In the genomic region with DNA sequence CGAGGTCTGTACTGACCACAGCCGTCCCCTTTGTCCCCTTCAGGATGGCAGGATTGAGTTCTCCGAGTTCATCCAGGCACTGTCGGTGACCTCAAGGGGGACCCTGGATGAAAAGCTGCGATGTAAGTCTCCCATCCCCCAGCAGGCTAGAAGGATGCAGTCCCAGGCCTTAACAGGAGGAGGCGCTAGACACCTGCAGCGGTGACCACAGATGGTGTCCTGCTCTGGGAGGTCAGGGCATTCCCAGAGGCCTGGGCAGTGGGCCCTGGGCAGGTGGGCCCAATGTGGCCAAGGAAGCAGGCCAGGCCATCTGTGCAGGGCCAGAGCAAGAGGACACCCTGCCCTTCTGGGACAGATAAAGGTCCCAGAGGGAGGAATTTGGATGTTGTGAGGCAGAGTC, we compare ENCODE assay signal across 8 mouse cellular contexts. TPM values are rescaled to one million over a fixed set of nuclear protein-coding genes. Genes with fewer than 3 reads are reported as not detected.
DNase-seq lines count a peak whose midpoint lies in the region; TF ChIP-seq lines count a peak whose summit lies in the region.

No protein-coding gene starts in this region.

- peak; percentile 68 for TF ChIP-seq CTCF in layer of hippocampus, adult 2 months (conservative IDR thresholded peaks at IDR 0.05)
- peak; percentile 93 for TF ChIP-seq CTCF in E14TG2a.4 (conservative IDR thresholded peaks at IDR 0.05; ENCODE audit: low read length)

- peak overlapping the region; percentile 79 for H3K27ac ChIP-seq in layer of hippocampus, adult 2 months

- H3K4me3 ChIP-seq in layer of hippocampus, adult 2 months: no peak overlapping the region
- H3K4me3 ChIP-seq in E14TG2a.4 (replicated peaks; ENCODE audit: low read length): no peak overlapping the region

- peaks cover 3% of the 10 kb centered on the region; the same call in 1 of the 2 replicates for H3K4me1 ChIP-seq in E14TG2a.4 (replicated peaks; ENCODE audit: low read depth, low read length)

- no peaks in the 10 kb centered on the region for H3K9me3 ChIP-seq in E14TG2a.4 (ENCODE audit: low read length)

- 0 out of 2 replicates have a peak, but pooled peaks cover 11% of the 10 kb centered on the region for H3K36me3 ChIP-seq in E14TG2a.4 (ENCODE audit: insufficient read depth, low read length)

- H3K27me3 ChIP-seq in E14TG2a.4 (ENCODE audit: insufficient read depth, low read length): peaks cover 4% of the 10 kb centered on the region

- DNase-seq in cerebellum, adult 11-12 months: peak; percentile 78
- no peak for DNase-seq in cerebellum, adult 11 months
- DNase-seq in layer of hippocampus, adult 2 months (ENCODE audit: low spot score in 2 of 2): no peak
- DNase-seq in layer of hippocampus, adult 11-12 months (ENCODE audit: low spot score): no peak
- peak; percentile 66 to 74 for DNase-seq in cerebellum, postnatal 10 days
- DNase-seq in urinary bladder, postnatal 25 days (ENCODE audit: low spot score): no peak
- no peak for DNase-seq in MN1 (ENCODE audit: low spot score)

RNA-seq across cellular contexts. Expression of a gene that starts 31.9 kb away (rescaled TPM):
- total RNA-seq in layer of hippocampus, adult 2 months (2021): under 1 TPM; 0.32 to 0.51 TPM

RNA-seq across cellular contexts. Expression of a gene that starts 36.6 kb away (rescaled TPM):
- total RNA-seq in layer of hippocampus, adult 2 months (2021): 100 to 1,000 TPM; 285 to 294 TPM

Comparison
In these comparisons a context has a peak if more than half of its experiments do, and no peak if none do; other contexts are left out.
1. DNase-seq: peak in cerebellum, adult 11-12 months (single experiment) and cerebellum, postnatal 10 days (2 of 2); none in cerebellum, adult 11 months (single experiment), layer of hippocampus, adult 2 months (0 of 2), layer of hippocampus, adult 11-12 months (single experiment), urinary bladder, postnatal 25 days (single experiment) and MN1 (single experiment).